In genomic region chr5:146567054-146567453, GRCm38 (mm10) we compare ENCODE assay signal across 11 mouse cellular contexts. TPM values are rescaled to one million over a fixed set of nuclear protein-coding genes. Genes with fewer than 3 reads are reported as not detected.
A peak's percentile ranks its signal among the peaks of the same experiment; 100 is the strongest.
DNase-seq lines count a peak whose midpoint lies in the region; ATAC-seq and TF ChIP-seq lines count a peak whose summit lies in the region.
"Had no signal": no experiment of that assay in that cellular context is flagged by ENCODE, and none has a peak within 500 bp of the region (broad histone marks: within the 10 kb centered on the region; RNA-seq: fewer than 3 reads in every experiment).

No protein-coding gene starts in this region.

- H3K9me3 ChIP-seq in neural tube, embryonic 11.5 days (ENCODE audit: control insufficient read depth, low read length) = no peaks in the 10 kb centered on the region

- no peak overlapping the region for H3K4me2 ChIP-seq in neural tube, embryonic 11.5 days (ENCODE audit: low read depth)

- intact Hi-C loops in left cerebral cortex, adult 2 months (cut with DNase I) = no loop called here
- intact Hi-C loops in left cerebral cortex, postnatal 14 days (cut with DNase I) = no loop called here

- ATAC-seq in neural tube, embryonic 11.5 days (ENCODE audit: insufficient read depth, low FRiP score, low TSS enrichment) = 0 out of 2 replicates have a peak, but pooled peaks have one; percentile 48

- no peaks in the 10 kb centered on the region for H3K27me3 ChIP-seq in neural tube, embryonic 11.5 days (ENCODE audit: control insufficient read depth, insufficient read depth, low read length)

- DNase-seq in left cerebral cortex, adult 2 months (ENCODE audit: extremely low spot score in 1 of 2, low spot score in 2 of 2) = no peak
- DNase-seq in left cerebral cortex, postnatal 14 days (ENCODE audit: low spot score in 2 of 2) = no peak
- peak; percentile 72 for DNase-seq in ES-CJ7 (ENCODE audit: low read depth, low spot score)
- DNase-seq in embryo, embryonic 10 days (ENCODE audit: low spot score) = peak; percentile 64
- DNase-seq in neural tube, embryonic 11.5 days (ENCODE audit: low spot score) = peak; percentile 70
- no peak for DNase-seq in urinary bladder, adult 2 months (ENCODE audit: low spot score)
- no peak for DNase-seq in lung, postnatal 25 days (ENCODE audit: low spot score)
- no peak for DNase-seq in cerebellum, adult 9-11 months
- DNase-seq: cerebellum, adult 18-20 months had no signal

- peak; percentile 34 for TF ChIP-seq CTCF in left cerebral cortex, adult 2 months (IDR thresholded peaks at IDR 0.05)

- no peaks in the 10 kb centered on the region for H3K4me1 ChIP-seq in neural tube, embryonic 11.5 days (ENCODE audit: control insufficient read depth, insufficient read depth, low read length)

- H3K9ac ChIP-seq in neural tube, embryonic 11.5 days (ENCODE audit: low read length) = no peak overlapping the region

- no peak overlapping the region for H3K27ac ChIP-seq in left cerebral cortex, adult 2 months
- H3K27ac ChIP-seq in neural tube, embryonic 11.5 days (ENCODE audit: low read depth, low read length) = no peak overlapping the region

- no peaks in the 10 kb centered on the region for H3K36me3 ChIP-seq in neural tube, embryonic 11.5 days (ENCODE audit: control insufficient read depth, insufficient read depth, low read length)

- 59% methylated on average over 4 of the region's 4 CpGs for WGBS in neural tube, embryonic 11.5 days

- H3K4me3 ChIP-seq in left cerebral cortex, adult 2 months = no peak overlapping the region
- no peak overlapping the region for H3K4me3 ChIP-seq in neural tube, embryonic 11.5 days (ENCODE audit: low read depth, low read length)

RNA-seq across cellular contexts. Expression of gene Gm3415, which starts 11.1 kb away (rescaled TPM):
- not detected for total RNA-seq in left cerebral cortex, adult 2 months (2021)
- total RNA-seq in left cerebral cortex, postnatal 14 days (2021) = not detected
- polyA plus RNA-seq in neural tube, embryonic 11.5 days (2014; fragmentation: Nextera tagmentation; extraction: Ambion mirVana) = not detected in 2 replicates
- not detected in 2 replicates for polyA plus RNA-seq in urinary bladder, adult 2 months (2012; rRNA removed)
- total RNA-seq: heart, postnatal 10 days had no signal
- polyA plus RNA-seq: stomach, embryonic 16.5 days had no signal

RNA-seq across cellular contexts. Expression of gene Gpr12, which starts 18.0 kb away (rescaled TPM):
- 10 to 100 TPM; 26.7 to 27.7 TPM for total RNA-seq in left cerebral cortex, adult 2 months (2021)
- total RNA-seq in left cerebral cortex, postnatal 14 days (2021) = 10 to 100 TPM; 41.5 to 50.8 TPM
- polyA plus RNA-seq in neural tube, embryonic 11.5 days (2014; fragmentation: Nextera tagmentation; extraction: Ambion mirVana) = 1.2 and 1.7 TPM in 2 replicates
- polyA plus RNA-seq in urinary bladder, adult 2 months (2012; rRNA removed) = not detected in 2 replicates
- total RNA-seq: heart, postnatal 10 days had no signal

RNA-seq across cellular contexts. Expression of gene Gm3409, which starts 29.6 kb away (rescaled TPM):
- not detected for total RNA-seq in left cerebral cortex, adult 2 months (2021)
- not detected for total RNA-seq in left cerebral cortex, postnatal 14 days (2021)
- not detected in 2 replicates for polyA plus RNA-seq in neural tube, embryonic 11.5 days (2014; fragmentation: Nextera tagmentation; extraction: Ambion mirVana)
- not detected in 2 replicates for polyA plus RNA-seq in urinary bladder, adult 2 months (2012; rRNA removed)
- total RNA-seq: heart, postnatal 10 days had no signal
- polyA plus RNA-seq: stomach, embryonic 16.5 days had no signal

RNA-seq across cellular contexts. Expression of gene Gm3404, which starts 41.5 kb away (rescaled TPM):
- total RNA-seq in left cerebral cortex, adult 2 months (2021) = not detected
- not detected for total RNA-seq in left cerebral cortex, postnatal 14 days (2021)
- polyA plus RNA-seq in neural tube, embryonic 11.5 days (2014; fragmentation: Nextera tagmentation; extraction: Ambion mirVana) = not detected in 2 replicates
- not detected in 2 replicates for polyA plus RNA-seq in urinary bladder, adult 2 months (2012; rRNA removed)
- total RNA-seq: heart, postnatal 10 days had no signal
- polyA plus RNA-seq: stomach, embryonic 16.5 days had no signal

RNA-seq across cellular contexts. Expression of gene Gm3402, which starts 53.1 kb away (rescaled TPM):
- not detected for total RNA-seq in left cerebral cortex, adult 2 months (2021)
- not detected for total RNA-seq in left cerebral cortex, postnatal 14 days (2021)
- not detected in 2 replicates for polyA plus RNA-seq in neural tube, embryonic 11.5 days (2014; fragmentation: Nextera tagmentation; extraction: Ambion mirVana)
- polyA plus RNA-seq in urinary bladder, adult 2 months (2012; rRNA removed) = not detected in 2 replicates
- total RNA-seq: heart, postnatal 10 days had no signal
- polyA plus RNA-seq: stomach, embryonic 16.5 days had no signal

Comparison
In these comparisons a context has a peak if more than half of its experiments do, and no peak if none do; other contexts are left out.
1. DNase-seq: peak in ES-CJ7 (single experiment), embryo, embryonic 10 days (single experiment) and neural tube, embryonic 11.5 days (single experiment); none in left cerebral cortex, adult 2 months (0 of 2), left cerebral cortex, postnatal 14 days (0 of 2), urinary bladder, adult 2 months (single experiment), lung, postnatal 25 days (single experiment) and cerebellum, adult 9-11 months (single experiment).